Mouse (Mus musculus) ovary, postnatal 36 days (tissue): ENCODE results near the gene Mgat4a.

Experiments
- DNase-seq: peaks from one replicate; pipeline ENCODE4 v3.0.0; 2022; ENCODE audit warnings: low spot score, mixed read lengths

Mgat4a gene

DNA sequence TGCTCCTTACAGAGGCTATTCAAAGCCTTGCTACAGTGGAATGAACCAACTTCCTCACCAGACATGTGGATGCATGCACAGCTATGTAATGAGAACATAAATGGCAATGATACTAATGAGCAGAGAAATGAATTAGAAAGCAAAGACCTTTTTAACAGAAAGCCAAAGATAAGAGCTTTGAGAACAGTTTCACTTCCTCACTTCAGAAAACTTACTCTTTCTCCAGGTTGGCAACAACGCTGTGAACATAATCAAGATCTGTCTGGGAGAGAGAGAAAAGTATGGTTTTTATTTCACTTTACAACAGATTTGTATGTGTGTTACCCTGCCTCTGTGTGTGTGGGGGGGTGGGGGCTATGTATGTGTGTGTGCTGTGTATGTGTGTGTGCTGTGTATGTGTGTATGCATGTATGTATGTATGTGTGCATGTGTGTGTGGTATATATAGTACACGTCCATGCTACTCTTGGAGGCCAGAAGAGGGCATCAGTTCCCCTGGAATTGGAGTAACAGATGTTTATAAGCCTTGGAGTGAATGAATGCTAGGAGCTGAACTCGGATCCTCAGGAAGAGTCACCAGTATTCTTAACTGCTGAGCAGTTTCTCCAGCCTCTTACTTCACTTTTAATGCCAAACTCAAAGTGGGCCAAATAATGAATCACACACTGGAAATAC, 74.4 kb downstream of the Mgat4a start:
- no peak for DNase-seq

DNA sequence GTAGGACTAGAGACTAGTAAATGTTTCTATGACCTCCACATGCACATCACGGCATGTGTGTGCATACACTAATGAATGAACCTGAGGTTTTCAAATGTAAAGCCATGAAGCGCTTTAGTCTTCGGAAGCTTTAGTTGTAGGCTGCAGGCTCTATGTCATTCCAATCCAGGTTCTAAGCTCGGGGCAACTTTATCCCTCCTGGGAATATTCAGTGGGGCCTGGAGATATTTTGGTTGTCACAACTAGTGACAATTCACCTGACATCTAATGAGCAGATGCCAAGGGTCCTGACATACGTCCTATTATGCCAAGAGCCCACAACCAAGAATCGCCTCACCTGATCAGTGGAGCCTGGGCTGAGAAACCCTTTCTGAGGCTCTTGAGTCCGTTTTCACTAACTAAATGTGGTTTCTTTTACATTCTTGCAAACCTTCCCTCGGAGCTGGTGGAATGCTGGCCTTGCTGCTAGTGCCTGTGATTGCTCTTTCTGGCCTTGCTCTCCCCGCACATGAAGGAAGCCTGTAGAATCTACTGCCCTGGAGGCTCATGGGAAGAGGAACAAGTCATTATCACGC, 75.9 kb downstream of the Mgat4a start:
- DNase-seq, result no peak

DNA sequence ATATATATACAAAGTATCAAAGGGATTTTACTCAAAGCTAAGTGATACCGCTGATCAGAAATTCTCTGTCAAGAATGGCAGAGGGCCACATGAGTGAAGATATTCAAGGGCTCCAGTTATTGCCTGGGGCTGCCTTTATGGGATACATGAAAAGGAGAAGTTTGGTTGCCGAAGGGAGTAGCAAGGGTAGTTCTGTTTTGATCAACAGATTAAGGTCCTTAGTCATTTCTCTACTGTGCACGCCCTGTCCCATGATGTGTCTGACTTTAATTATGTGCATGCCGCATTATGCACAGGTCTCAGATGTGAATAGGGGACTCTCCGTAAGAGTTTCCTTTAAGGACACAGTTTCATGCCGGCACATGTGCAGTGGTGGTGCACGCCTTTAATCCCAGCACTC, 83.3 kb downstream of the Mgat4a start:
- no peak for DNase-seq

DNA sequence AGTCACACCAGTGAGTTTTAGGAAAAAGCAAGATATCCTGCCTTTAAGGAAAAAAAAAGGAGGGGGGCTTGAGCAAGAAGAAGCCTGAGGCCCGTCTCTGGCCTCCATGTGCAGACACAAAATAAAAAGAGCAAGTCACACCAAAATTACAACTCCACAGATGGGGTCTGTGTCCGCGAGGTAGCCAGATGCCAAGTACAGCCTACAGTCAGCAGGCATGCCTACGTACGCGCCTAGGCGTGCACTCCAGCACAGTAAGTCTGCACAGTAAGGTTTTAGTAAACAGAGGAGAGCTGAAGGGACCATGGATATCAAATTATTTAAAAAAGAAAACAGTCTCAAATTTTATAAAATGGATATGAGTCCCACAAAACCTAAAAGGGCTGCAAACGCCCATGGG, 89.5 kb downstream of the Mgat4a start:
- DNase-seq, result no peak

DNA sequence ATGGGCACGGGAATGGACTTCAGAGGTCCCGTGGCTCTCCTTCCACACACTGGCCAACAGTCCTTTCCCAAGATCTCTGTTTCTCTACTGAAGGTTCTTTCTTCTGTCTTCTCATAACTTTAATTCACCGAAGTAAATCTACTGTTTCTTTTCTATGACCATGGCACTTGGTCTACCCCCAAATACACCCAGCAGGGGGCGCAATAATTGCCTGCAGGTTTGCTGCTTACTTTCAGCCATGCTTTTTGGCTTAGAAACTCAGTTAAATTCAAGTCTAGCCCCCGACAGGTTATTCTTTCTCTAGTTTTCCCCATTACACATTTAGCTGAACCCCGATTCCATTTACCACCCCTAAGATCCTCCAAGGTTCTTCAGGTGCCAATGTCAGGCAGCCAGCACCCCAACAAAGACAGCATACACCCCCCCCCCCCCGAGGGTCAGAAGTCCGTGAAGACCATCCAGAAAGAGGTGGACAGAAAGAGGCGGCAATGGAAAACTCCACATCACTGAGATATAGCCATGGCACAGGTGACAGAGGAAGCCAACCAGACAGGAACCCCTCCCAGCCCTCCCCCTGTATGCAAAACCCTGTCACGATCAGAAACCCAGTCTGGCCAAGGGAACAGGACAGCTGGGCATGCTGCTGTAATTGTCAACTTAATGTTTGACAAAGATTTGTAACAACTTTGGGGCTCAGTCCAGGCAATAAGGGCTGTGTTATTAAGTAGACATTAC, 92.3 kb downstream of the Mgat4a start:
- peak; percentile 26 for DNase-seq

DNA sequence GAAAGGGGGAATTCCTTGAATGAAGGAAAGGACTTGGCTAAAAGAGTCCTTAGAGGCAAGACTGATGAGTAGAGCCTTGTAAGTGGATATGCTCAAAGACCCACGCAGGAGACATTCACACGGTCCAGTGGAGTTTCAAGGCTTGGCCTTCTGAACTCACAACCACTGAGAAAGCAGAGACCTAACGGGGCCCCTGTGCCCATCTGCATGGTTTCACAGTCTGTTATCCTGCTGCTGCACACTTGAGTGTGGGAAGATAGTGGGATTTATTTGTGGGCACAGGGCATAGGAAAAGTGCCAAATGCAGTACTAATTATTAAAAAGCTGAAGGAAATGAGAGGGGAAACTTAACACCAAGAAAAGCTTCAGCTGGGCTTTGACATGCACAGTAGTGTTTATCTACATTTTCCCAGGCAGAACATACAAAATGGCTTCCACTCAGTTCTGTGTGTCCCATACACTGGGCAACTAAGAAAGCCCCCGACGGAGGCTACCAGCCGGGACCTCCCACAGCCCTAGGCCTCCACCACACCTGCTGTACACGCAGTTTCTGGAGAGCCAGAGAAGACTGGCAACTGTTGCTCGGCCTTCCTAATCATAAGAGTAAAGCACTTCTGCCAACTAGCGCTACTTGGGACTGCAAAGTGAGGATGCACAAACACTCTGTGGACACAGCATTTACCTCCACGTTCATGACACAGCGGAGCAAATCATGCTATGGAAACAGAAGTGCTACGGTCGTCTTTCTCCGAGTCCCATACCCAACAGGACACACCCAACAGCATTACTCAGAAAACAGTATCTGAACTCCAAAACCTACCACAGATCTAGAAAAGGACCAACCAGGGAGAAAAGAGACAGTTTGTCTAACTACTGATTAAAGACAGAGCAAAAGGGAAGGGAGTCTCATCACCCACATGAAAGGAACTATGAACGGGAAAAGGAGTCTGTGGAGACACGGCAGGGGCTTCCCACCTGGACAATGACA, 97.7 kb downstream of the Mgat4a start:
- no peak for DNase-seq

DNA sequence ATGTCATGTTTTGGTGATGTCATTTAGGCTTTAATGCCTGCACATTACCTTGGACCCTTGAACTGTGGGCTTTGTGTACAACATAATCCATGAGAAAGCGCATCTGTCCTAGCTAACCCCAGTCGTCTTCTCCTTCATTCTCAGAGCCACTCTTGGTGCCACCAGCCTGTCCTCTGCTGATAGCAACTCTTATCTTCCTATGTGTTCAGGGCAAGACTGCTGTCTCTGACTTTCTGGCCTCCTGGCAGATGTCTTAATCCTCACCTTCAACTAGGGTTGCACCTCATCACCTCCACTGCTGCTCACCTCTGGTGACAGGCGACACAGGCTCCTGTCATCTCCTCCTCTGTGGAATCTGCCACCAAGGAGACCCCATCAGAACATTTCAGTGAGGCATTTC, 104.4 kb downstream of the Mgat4a start:
- DNase-seq, result no peak

DNA sequence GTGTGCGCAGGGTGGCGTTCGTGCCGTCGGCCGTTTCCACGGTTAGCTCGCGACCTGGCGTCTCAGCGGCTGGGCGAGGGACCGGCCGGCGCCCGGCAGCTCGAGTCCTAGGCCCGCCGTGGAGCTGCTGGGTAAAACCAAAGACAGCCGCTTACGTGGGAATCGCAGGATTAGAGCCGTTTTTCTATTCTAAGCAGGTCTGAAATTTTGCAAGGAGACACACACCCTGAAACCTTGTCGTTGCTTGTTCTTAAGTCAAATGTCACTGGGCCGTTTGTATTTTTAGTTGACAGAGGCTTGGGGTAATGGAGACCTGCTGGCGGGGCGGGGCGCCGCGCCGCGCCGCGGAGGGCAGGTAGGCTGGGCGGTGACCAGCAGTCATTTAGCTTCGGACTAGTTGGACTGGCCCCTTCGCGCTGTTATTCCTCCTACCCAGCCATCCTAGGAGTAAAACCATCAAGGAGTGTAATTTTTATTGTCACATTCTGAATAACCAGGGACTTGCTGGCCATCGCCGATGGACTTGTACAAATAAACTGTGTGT, 110.4 kb downstream of the Mgat4a start:
- no peak for DNase-seq

DNA sequence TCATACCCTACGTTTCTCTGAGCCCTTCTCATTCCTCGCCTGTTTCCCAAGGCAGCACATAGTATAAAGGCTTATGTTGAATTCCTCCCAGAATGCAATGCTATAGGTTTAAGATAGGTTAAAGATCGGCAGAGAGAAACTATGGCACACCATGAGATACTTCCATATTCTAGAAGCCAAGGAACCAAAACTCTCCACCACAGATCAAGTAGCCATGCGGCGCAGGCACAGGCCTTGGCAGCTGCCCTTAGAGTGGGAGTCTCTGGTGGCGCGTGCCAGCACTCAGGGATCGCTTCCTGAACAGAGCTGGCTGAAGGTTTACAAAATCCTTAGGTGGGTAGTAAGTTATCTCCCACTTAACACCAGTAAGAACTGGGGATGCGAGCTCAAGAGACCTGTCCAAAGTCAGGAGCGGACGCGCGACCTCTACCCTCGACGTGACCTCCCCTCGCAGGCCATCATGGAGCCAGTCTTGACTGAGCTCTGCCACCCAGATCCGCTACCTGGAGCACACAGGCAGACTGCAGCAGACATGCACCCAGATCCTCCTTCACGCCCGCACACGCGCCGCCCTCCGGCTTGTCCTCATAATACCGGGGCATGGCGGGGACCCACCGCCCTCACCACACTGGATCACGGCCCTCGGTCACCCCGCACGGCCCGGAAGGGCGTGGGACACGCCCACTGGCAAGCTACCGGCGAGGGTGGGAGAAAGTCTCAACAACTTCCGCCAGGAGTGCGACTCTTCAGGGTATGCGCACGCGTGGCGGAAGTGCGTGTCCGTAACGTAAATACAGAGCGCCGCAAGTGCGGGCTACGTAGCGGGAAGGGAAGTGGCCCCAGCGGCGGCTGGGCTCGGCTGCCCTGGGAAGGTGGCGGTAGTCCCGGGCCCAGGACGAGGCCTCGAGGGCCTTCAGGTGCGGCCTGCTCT, 111.2 kb downstream of the Mgat4a start, which contains the start of the genes Coa5 and Unc50:
Gene Coa5, minus strand, starts transcription at position 738 of the 931 bp plus-strand sequence.
Gene Unc50, plus strand, starts transcription at position 774 of the 931 bp plus-strand sequence.
- peak; percentile 94 for DNase-seq

DNA sequence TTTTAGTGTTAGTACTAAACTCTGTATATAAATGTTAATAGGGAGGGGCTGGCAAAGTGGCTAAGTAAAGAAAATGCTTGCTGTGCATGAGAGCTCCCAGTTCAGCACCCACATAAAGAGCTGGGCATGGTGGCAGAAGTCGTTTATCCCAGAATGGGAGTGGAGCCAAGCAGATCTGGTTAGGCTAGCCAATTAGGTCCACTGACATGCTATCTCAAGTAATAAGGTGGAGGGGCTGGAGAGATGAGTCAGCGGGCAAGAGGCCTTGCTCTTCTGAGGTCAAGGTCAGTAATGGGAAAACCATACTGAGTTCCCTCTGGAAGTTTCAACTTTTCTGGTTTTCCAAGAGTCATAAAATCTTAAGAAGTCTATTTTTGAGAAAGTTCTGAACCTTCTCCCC, 111.9 kb downstream of the Mgat4a start:
- DNase-seq, result no peak

DNA sequence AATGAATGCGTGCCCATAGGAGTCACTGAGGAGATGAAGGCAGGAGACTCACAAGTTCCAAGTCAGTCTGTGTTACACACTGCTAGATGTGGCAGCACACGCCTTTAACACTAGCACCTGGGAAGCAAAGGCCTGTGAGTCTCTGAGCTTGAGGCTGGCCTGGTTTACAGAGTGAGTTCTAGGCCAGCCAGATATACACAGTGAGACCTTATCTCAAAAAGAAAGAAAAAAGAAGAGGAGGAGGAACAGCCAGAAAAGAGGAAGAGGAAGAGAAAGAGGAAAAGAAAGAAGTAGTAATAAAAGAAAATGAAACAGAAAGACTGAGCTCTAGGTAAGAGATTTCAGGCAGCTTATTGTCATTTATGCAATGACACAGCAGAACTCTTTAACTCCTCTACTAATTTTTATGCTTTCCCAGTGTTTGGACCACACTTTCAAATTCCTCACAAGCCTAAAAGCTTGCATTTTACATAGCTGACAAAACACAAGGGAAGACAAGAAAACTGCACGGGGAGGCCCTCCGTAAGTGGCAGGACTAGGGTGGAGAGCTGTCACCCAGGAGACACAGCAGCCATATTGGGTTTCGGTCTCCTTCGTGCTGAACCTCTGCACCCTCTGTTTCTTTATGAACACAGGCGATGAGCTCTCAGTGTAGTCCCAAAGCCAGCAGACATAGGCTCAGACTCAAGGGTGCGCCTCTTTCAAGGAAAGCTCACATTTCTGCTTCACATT, 113.5 kb downstream of the Mgat4a start:
- no peak for DNase-seq

DNA sequence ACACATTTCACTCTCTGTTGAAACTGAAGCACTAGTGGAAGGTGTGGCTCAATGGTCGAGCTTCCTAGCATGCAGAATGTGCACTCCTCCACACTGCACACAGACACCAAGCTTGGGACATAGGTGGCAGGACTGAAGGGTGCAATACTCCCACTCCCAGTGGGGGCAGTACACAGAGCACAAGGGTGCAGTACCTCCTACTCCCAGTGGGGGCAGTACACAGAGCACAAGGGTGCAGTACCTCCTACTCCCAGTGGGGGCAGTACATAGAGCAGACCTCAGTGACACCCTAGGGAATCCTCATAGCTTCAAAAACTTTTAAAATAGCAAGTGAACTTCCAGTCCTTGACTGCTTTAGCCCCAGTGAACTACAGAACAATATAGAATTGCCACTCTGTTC, 121.4 kb downstream of the Mgat4a start:
- peak; percentile 27 for DNase-seq

DNA sequence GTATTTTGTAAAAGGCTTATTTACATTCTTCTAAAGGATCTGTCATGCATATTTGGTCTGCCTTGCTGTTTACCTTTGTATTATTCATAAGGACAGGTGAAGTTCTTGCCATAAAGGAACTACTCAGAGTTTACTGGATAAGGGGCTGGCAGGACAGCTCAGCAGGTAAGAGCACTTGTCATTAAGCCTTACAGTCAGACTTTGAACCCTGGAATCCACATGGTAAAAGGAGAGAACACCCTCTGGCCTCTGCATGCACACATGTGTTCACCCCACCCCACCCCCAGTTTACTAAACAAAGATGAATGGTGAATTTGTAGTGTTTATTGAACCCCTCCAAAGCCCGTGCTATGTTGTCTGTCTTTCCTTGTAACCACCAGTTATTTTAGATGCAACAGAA, 125.4 kb downstream of the Mgat4a start:
- no peak for DNase-seq

DNA sequence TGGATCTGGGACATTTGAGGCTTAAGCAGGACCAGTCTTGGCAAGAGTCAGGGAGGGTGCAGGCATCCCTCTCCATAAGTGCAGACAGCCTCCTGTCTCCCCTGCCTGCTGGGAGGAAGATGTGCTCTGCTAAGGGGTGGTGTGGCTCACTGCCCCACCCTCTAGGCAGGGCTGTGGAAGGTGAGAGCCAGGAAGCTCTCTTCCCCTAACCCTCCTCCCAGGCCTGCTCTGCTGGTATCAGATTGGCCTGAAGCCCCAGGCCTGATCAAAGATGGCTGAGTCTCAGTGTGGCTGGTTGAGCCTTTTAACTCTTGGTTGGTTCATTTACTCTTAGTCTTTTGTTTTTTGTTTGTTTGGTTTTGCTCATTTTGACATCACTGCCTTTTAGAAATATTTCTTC, 131.2 kb downstream of the Mgat4a start:
- no peak for DNase-seq

DNA sequence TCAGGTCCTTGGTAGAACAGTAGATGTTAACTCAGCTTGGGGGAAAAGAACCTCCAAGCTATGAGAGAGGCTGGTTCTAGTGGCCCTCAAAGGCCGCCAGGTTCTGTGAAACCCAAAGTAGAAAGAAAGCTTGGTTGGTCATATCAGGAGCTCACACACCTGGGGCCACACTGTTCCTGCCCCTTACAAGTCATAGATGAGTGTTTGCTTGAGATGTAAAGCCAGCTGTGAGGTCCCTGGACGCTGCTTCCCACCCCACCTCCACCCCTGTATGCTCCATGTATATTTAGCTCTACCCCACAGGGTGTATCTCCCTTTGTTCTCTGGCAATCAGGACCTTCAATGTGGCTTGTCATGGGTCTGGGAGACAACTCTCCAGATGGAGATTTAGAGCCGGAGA, 132.1 kb downstream of the Mgat4a start:
- no peak for DNase-seq

DNA sequence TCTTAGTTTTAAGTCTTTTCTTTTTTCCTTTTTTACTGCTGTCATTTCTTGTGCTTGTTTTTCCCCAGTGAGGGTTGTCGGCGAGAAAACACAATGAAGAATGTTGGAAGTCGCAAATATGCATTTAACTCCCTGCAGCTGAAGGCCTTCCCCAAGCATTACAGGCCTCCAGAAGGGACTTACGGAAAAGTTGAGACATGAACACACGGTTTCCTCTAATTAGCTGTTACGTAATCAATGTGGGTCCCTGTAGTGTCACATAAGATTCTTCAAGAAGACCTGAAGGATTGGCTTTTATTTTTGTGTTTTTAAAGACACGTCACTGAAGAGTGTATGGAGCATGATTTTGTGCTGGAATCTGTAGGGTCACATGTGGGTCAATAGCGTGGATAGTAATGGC, 132.8 kb downstream of the Mgat4a start:
- DNase-seq, result no peak

DNA sequence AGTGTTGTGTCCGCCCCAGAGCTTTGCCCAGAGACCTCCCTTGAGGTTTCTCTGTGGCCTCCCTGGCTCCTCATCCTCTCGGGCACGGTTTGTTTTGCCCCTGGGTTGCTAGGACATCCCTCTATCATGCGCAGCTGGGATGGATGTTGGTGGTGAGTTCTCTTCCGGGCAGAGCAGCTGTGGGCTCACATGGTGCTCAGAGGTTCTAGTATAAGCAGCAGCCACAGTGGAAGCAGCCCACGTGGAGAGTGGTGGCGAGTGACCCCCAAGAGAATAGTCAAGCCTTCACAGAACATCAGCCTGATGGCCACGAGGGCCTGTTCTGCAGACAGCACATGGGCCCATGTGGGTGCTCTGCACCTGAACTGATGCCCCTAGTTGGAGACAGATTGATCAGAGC, 133.6 kb downstream of the Mgat4a start:
- no peak for DNase-seq

DNA sequence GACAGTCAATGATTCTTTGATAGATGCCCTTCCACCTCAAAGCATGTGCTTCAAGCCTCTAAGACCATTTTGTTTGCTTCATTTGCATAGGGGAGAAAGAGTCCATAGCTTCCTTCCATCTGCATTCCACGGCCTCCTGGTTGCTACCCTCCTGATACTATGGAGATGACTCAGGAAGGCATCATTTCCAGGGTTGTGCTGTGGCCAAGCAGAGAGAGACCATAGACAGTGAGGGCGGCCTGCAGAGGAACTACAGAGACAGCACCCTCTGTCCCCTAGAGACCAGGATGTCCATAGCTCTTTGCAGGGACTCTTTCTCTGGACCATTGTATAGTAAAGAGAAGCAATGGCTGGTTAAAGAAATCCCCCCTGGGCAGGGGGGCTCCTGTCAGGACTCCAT, 135.7 kb downstream of the Mgat4a start:
- DNase-seq, result no peak

DNA sequence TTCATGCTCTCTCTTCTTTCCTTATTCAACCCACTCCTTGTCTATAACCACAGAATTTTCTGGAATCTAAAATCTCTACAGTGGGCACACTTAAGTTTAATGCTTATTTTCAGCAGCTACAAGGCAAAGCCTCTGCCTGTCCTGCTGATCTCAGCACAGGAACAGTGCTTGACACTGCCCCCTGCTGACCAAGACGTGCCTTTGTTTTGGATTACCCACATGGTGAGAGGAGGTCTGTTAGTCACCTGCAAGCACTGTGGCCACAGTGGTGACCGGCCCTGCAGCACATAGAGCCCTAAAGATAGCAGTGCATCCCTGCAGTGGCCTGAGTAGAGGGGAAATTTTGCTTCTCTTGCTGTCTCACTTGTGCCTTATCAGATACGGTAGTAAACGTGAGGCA, 139.1 kb downstream of the Mgat4a start:
- peak; percentile 49 for DNase-seq

DNA sequence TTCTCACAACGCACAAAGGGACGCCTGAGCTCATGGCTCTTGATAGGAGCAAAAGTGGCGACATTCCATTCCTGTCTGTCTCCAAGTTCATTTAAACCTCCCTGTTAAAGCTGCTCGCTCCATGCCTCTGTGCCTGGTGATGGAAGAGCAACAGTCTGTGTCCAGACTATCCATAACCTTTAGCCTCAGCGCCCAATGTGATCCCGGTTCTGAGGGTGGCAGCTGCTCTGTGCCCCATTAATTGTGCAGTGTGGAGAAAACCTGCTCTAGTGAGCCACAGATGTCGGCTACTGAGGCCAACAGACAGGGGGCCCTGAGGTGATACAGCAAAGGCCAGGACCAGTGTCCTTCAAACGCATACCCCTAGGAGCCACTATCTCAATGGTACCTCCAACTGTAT, 141.1 kb downstream of the Mgat4a start:
- no peak for DNase-seq
